Mouse (Mus musculus): ENCODE data around the gene Rbfox2.

DNA sequence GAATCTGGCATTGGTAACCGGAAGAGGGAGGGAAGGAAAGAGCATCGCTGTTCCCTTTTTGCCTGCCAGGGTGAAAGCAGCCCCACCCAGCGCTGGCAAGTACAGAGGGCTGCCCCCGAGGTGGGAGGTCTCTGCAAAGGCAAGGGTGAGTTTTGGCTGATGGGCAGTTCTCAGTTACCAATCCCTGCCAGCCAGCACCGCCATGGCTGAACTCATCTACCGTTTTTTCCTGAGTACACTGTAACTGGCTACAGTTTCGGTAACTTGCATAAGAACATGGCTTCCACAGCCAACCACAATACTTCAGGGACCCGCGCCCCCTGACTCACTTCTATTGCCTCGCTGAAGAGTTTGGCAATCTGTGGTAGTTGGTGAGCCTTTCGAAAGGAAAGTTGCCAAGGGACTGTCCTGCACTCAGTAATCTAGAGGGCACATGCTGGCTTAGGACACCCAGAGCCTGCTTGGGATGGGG, 226.9 kb downstream of the Rbfox2 start:
- TF ChIP-seq CTCF (IDR thresholded peaks at IDR 0.05; ENCODE audit: low read depth, low read length) (no peak), POLR2A (IDR thresholded peaks at IDR 0.05; ENCODE audit: extremely low read depth, insufficient read depth, low read length) (no peak)

Data from liver, adult 2 months (tissue).